Mouse (Mus musculus) CH12.LX (cell line): ENCODE measurements around the gene Dnajb5. TPM values are rescaled to one million over a fixed set of nuclear protein-coding genes. Genes with fewer than 3 reads are reported as not detected.

Experiments
- DNase-seq: peaks from one replicate; pipeline ENCODE4 v3.0.0-alpha.2; 2013; ENCODE audit errors: extremely low read depth
- H3K27ac ChIP-seq: 2 replicates; pipeline ENCODE4 v1.5.1; 2012; ENCODE audit warnings: low read depth, mild to moderate bottlenecking, control low read depth, moderate library complexity; ENCODE audit not compliant: insufficient read depth
- H3K27me3 ChIP-seq: replicated peaks from 2 replicates; pipeline ENCODE3; 2012; ENCODE audit warnings: inconsistent platforms
- H3K36me3 ChIP-seq, 2 experiments: replicated peaks in 1 of 2; 2 replicates each; pipeline versions ENCODE3 to v1.6.1; 2012; ENCODE audit warnings: inconsistent platforms in 1 of 2, low read length in 1 of 2, mild to moderate bottlenecking in 1 of 2, mixed read lengths in 1 of 2, moderate library complexity in 1 of 2; ENCODE audit not compliant: control insufficient read depth in 1 of 2, insufficient read depth in 1 of 2
- H3K4me1 ChIP-seq, 2 experiments: 2 replicates each; pipeline ENCODE4 v1.6.1; 2012; ENCODE audit warnings: inconsistent platforms in 1 of 2, moderate library complexity in 1 of 2; ENCODE audit not compliant: insufficient read depth in 2 of 2, control insufficient read depth in 1 of 2
- H3K4me2 ChIP-seq: 2 replicates; pipeline ENCODE4 v1.6.1; 2012; ENCODE audit warnings: low read depth, mild to moderate bottlenecking, control low read depth; ENCODE audit not compliant: poor library complexity, insufficient read depth, severe bottlenecking
- H3K4me3 ChIP-seq, 3 experiments: fragments of 150-350 bp in 1 of 3; sonication (generic) in 1 of 3; replicated peaks in 1 of 3; 2 replicates each; pipeline versions ENCODE3 to v1.5.1; 2011 to 2012; ENCODE audit warnings: low read depth in 2 of 3, low read length in 2 of 3, mild to moderate bottlenecking in 2 of 3, moderate library complexity in 2 of 3, control low read depth in 1 of 3, improper control_type of control experiment in 1 of 3, inconsistent platforms in 1 of 3, mixed read lengths in 1 of 3; ENCODE audit not compliant: poor library complexity in 1 of 3
- H3K79me2 ChIP-seq: replicated peaks from 2 replicates; pipeline ENCODE4 v1.6.1; 2012; ENCODE audit warnings: mild to moderate bottlenecking, moderate library complexity; ENCODE audit not compliant: control insufficient read depth, poor library complexity, insufficient read depth, severe bottlenecking; ENCODE audit errors: extremely low read depth
- H3K9ac ChIP-seq: 2 replicates; pipeline ENCODE4 v1.6.1; 2012; ENCODE audit warnings: low read depth, mild to moderate bottlenecking, control low read depth, moderate library complexity; ENCODE audit not compliant: insufficient read depth
- H3K9me3 ChIP-seq: replicated peaks from 2 replicates; pipeline ENCODE3; 2012; ENCODE audit warnings: low read length, inconsistent platforms, mixed read lengths
- CHD2 ChIP-seq: IDR thresholded peaks from 2 replicates; pipeline ENCODE4 v1.6.1; 2011; ENCODE audit warnings: low read length, improper control_type of control experiment
- CTCF ChIP-seq, 2 experiments: IDR thresholded peaks in 1 of 2; conservative IDR thresholded peaks in 1 of 2; 2 replicates each; pipeline ENCODE4 v1.5.1; 2011 to 2012; ENCODE audit warnings: low read depth in 2 of 2, low read length in 2 of 2, improper control_type of control experiment in 1 of 2, inconsistent platforms in 1 of 2, mild to moderate bottlenecking in 1 of 2, moderate library complexity in 1 of 2
- IRF4 ChIP-seq: IDR thresholded peaks from 2 replicates; pipeline ENCODE4 v1.6.1; 2014; ENCODE audit warnings: low read depth, mild to moderate bottlenecking, inconsistent platforms, low read length, improper control_type of control experiment
- JUN ChIP-seq: IDR thresholded peaks from 2 replicates; pipeline ENCODE4 v1.6.1; 2011; ENCODE audit warnings: low read depth, mild to moderate bottlenecking, low read length, improper control_type of control experiment, moderate library complexity; ENCODE audit not compliant: insufficient read depth
- JUND ChIP-seq: conservative IDR thresholded peaks from 2 replicates; pipeline ENCODE4 v1.6.1; 2011; ENCODE audit warnings: low read depth, low read length, improper control_type of control experiment
- MAFK ChIP-seq: IDR thresholded peaks from 2 replicates; pipeline ENCODE4 v1.6.1; 2011; ENCODE audit warnings: low read length, improper control_type of control experiment; ENCODE audit not compliant: insufficient replicate concordance
- MYC ChIP-seq: IDR thresholded peaks from 2 replicates; pipeline ENCODE4 v1.6.1; 2011; ENCODE audit warnings: low read depth, mild to moderate bottlenecking, improper control_type of control experiment, low read length
- NRF1 ChIP-seq: IDR thresholded peaks from 2 replicates; pipeline ENCODE4 v1.6.1; 2014; ENCODE audit warnings: low read depth, mild to moderate bottlenecking, inconsistent platforms, low read length, improper control_type of control experiment, moderate library complexity
- RAD21 ChIP-seq: IDR thresholded peaks from 2 replicates; pipeline ENCODE4 v1.6.1; 2011; ENCODE audit warnings: low read depth, mild to moderate bottlenecking, low read length, improper control_type of control experiment, moderate library complexity
- SMC3 ChIP-seq: IDR thresholded peaks from 2 replicates; pipeline ENCODE4 v1.6.1; 2011; ENCODE audit warnings: low read depth, low read length, improper control_type of control experiment
- UBTF ChIP-seq: IDR thresholded peaks from 2 replicates; pipeline ENCODE4 v1.6.1; 2012; ENCODE audit warnings: low read depth, mild to moderate bottlenecking, inconsistent platforms, low read length, improper control_type of control experiment, moderate library complexity
- USF2 ChIP-seq: conservative IDR thresholded peaks from 2 replicates; pipeline ENCODE4 v1.6.1; 2011; ENCODE audit warnings: low read depth, low read length, improper control_type of control experiment
- dilution Hi-C: fragments of 300-500 bp; cut with MboI; formaldehyde crosslinking; loops from 2 replicates; pipeline ENCODE4 v1.14.3; 2020; ENCODE audit warnings: low sequenced_read_pairs; ENCODE audit not compliant: extremely low pct_unique_long_range_greater_than_20kb, extremely low pct_ligation_motif_present
- in situ Hi-C: fragments of 300-500 bp; cut with MboI; formaldehyde crosslinking; loops from 3 replicates; pipeline ENCODE4 v1.14.3; 2019; ENCODE audit warnings: low sequenced_read_pairs, low pct_ligation_motif_present, low pct_unique_long_range_greater_than_20kb, mixed read lengths
- polyA plus RNA-seq: library from polyadenylated mRNA; unstranded; fragments of >175 nt; gene quantifications from 2 replicates; pipeline ENCODE4 v1.2.1, GENCODE M21; 2012; ENCODE audit warnings: low read depth; ENCODE audit not compliant: insufficient read length
- total RNA-seq, 2 experiments: library from RNA; depleted of rRNA; stranded (reverse); fragments of 300-350 nt in 1 of 2; fragments of >200 nt in 1 of 2; gene quantifications; 2 replicates each; pipeline ENCODE4 v1.2.3; 2012 to 2014

Dnajb5 gene
- total and polyA plus RNA-seq, 3 experiments, result 1.9 to 3.9 (median 2.7) TPM

DNA sequence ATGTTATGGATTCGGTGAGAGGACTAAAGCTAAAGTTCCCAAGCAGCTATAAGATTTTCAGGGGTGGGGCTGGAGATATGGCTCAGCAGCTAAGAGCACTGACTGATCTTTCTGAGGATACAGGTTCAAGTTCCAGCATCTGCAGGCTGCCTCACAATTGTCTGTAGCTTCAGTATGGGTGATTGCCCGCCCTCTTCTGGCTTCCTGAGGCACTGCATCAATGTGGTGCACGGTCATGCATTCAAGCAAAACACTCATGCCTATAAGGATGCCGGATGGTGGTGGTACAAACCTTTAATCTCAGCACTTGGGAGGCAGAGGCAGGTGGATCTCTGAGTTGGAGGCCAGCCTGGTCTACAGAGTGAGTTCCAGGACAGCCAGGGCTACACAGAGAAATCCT lies 12.0 kb downstream of the Dnajb5 start:
- dilution Hi-C loops, result no loop called here
- peak; percentile 67 for DNase-seq

GRCm38 (mm10) chr4:42963480-42963879 lies 13.9 kb downstream of the Dnajb5 start:
- dilution Hi-C loops, result no loop called here
- peaks cover 8 to 18% of the 10 kb centered on the region in 2 experiments for H3K4me1 ChIP-seq
- no peak overlapping the region for H3K9ac ChIP-seq
- no peaks in the 10 kb centered on the region for H3K27me3 ChIP-seq
- in situ Hi-C loops, result loop anchor here (5.0 kb wide), 1 partner anchor 91 kb away; the partner anchor contains the start of gene Fam205c
- peak; percentile 38 to 47; a peak in 3 of 4 replicates for TF ChIP-seq CTCF (conservative IDR thresholded peaks at IDR 0.05 in 1 of 2, IDR thresholded peaks at IDR 0.05 in 1 of 2; ENCODE audit: low read depth in 2 of 2, low read length in 2 of 2)
- TF ChIP-seq MAFK, result no peak
- no peak for TF ChIP-seq MYC
- TF ChIP-seq SMC3, result no peak
- no peak for TF ChIP-seq JUND
- no peak for TF ChIP-seq IRF4
- TF ChIP-seq UBTF, result no peak
- no peaks in the 10 kb centered on the region for H3K79me2 ChIP-seq
- H3K9me3 ChIP-seq, result no peaks in the 10 kb centered on the region
- peaks cover 0 to 14% of the 10 kb centered on the region in 2 experiments for H3K36me3 ChIP-seq
- DNase-seq, result no peak
- no peak overlapping the region for H3K4me2 ChIP-seq
- H3K27ac ChIP-seq, result no peak overlapping the region
- no peak overlapping the region for H3K4me3 ChIP-seq

More for the DNA sequence above, 12.0 kb downstream of the Dnajb5 start:
- no peak for TF ChIP-seq JUND
- TF ChIP-seq JUN, result no peak
- TF ChIP-seq NRF1, result no peak
- TF ChIP-seq RAD21, result peak; percentile 35
- TF ChIP-seq CHD2, result no peak
- peak; percentile 58 for TF ChIP-seq SMC3
- TF ChIP-seq USF2, result no peak
- TF ChIP-seq CTCF (conservative IDR thresholded peaks at IDR 0.05 in 1 of 2, IDR thresholded peaks at IDR 0.05 in 1 of 2; ENCODE audit: low read depth in 2 of 2, low read length in 2 of 2), result peak; percentile 72 to 77
- Histone ChIP-seq H3K4me1 (peaks cover 8 to 11% of the 10 kb centered on the region in 2 experiments), H3K36me3 (peaks cover 4 to 31% of the 10 kb centered on the region in 2 experiments), H3K9me3 (no peaks in the 10 kb centered on the region), H3K9ac (no peak overlapping the region), H3K27ac (no peak overlapping the region), H3K4me3 (no peak overlapping the region), H3K27me3 (no peaks in the 10 kb centered on the region), H3K4me2 (no peak overlapping the region), H3K79me2 (no peaks in the 10 kb centered on the region)
- in situ Hi-C loops, result loop anchor here (5.0 kb wide), 1 partner anchor 89 kb away; the partner anchor contains the start of gene Fam205c
